Mouse (Mus musculus): ENCODE results near the gene Cd6. TPM values are rescaled to one million over a fixed set of nuclear protein-coding genes. Genes with fewer than 3 reads are reported as not detected.

Gene Cd6
- polyA plus RNA-seq, 1 experiment = not detected

- TF ChIP-seq GATA1 (IDR thresholded peaks at IDR 0.05; ENCODE audit: low read length) = no peak
Observed at GRCm38 (mm10) chr19:10845454-10845853, 15.6 kb upstream of the Cd6 start.

GRCm38 (mm10) chr19:10844206-10844605, 14.3 kb upstream of the Cd6 start:
- no peak for TF ChIP-seq GATA1 (IDR thresholded peaks at IDR 0.05; ENCODE audit: low read length)

GRCm38 (mm10) chr19:10842914-10843313, 13.1 kb upstream of the Cd6 start:
- TF ChIP-seq GATA1 (IDR thresholded peaks at IDR 0.05; ENCODE audit: low read length) = no peak

GRCm38 (mm10) chr19:10841721-10842626, 12.1 kb upstream of the Cd6 start:
- TF ChIP-seq GATA1 (IDR thresholded peaks at IDR 0.05; ENCODE audit: low read length) = no peak

GRCm38 (mm10) chr19:10839010-10839892, 9.4 kb upstream of the Cd6 start, which contains the start of gene Slc15a3:
Slc15a3 (plus strand) TSS chr19:10839727.
- no peak for TF ChIP-seq GATA1 (IDR thresholded peaks at IDR 0.05; ENCODE audit: low read length)

GRCm38 (mm10) chr19:10835671-10836070, 5.8 kb upstream of the Cd6 start:
- TF ChIP-seq GATA1 (IDR thresholded peaks at IDR 0.05; ENCODE audit: low read length) = no peak

- TF ChIP-seq GATA1 (IDR thresholded peaks at IDR 0.05; ENCODE audit: low read length) = no peak
Observed at GRCm38 (mm10) chr19:10833611-10834010, 3.8 kb upstream of the Cd6 start.

- TF ChIP-seq GATA1 (IDR thresholded peaks at IDR 0.05; ENCODE audit: low read length) = no peak
Observed at GRCm38 (mm10) chr19:10832030-10832429, 2.2 kb upstream of the Cd6 start.

GRCm38 (mm10) chr19:10831424-10831823, 1.6 kb upstream of the Cd6 start:
- no peak for TF ChIP-seq GATA1 (IDR thresholded peaks at IDR 0.05; ENCODE audit: low read length)

- TF ChIP-seq GATA1 (IDR thresholded peaks at IDR 0.05; ENCODE audit: low read length) = no peak
Observed at GRCm38 (mm10) chr19:10828321-10828720, 1.5 kb downstream of the Cd6 start.

- no peak for TF ChIP-seq GATA1 (IDR thresholded peaks at IDR 0.05; ENCODE audit: low read length)
Observed at GRCm38 (mm10) chr19:10824061-10824460, 5.8 kb downstream of the Cd6 start.

- TF ChIP-seq GATA1 (IDR thresholded peaks at IDR 0.05; ENCODE audit: low read length) = no peak
Observed at GRCm38 (mm10) chr19:10822534-10822933, 7.3 kb downstream of the Cd6 start.

- TF ChIP-seq GATA1 (IDR thresholded peaks at IDR 0.05; ENCODE audit: low read length) = no peak
Observed at GRCm38 (mm10) chr19:10821319-10821718, 8.5 kb downstream of the Cd6 start.

GRCm38 (mm10) chr19:10818217-10818946, 11.5 kb downstream of the Cd6 start:
- no peak for TF ChIP-seq GATA1 (IDR thresholded peaks at IDR 0.05; ENCODE audit: low read length)

GRCm38 (mm10) chr19:10816462-10816861, 13.4 kb downstream of the Cd6 start:
- TF ChIP-seq GATA1 (IDR thresholded peaks at IDR 0.05; ENCODE audit: low read length) = no peak

All from G1E-ER4 (cell line).